Mouse (Mus musculus): Measurements from ENCODE around the gene Kras. TPM values are rescaled to one million over a fixed set of nuclear protein-coding genes. Genes with fewer than 3 reads are reported as not detected.

The Kras gene
- total and polyA plus RNA-seq, 3 experiments: 5.9 to 32.8 (median 18.8) TPM

- in situ Hi-C loops (cut with MboI; ENCODE audit: low pct_ligation_motif_present, low pct_unique_long_range_greater_than_20kb, low sequenced_read_pairs): no loop called here
- no peak overlapping the region for H3K27ac ChIP-seq (ENCODE audit: insufficient read depth, low read depth)
- TF ChIP-seq MAX (IDR thresholded peaks at IDR 0.05; ENCODE audit: low read length): no peak
- TF ChIP-seq MEF2A (IDR thresholded peaks at IDR 0.05; ENCODE audit: borderline replicate concordance, low read depth, low read length): no peak
- no peak for TF ChIP-seq KAT2A (IDR thresholded peaks at IDR 0.05; ENCODE audit: insufficient replicate concordance, low read length)
- TF ChIP-seq UBTF (IDR thresholded peaks at IDR 0.05; ENCODE audit: low read depth, low read length): no peak
- TF ChIP-seq HCFC1 (IDR thresholded peaks at IDR 0.05; ENCODE audit: low read depth, low read length): no peak
- TF ChIP-seq E2F4 (IDR thresholded peaks at IDR 0.05; ENCODE audit: insufficient replicate concordance, low read depth, low read length): no peak
- no peak for TF ChIP-seq TBP (conservative IDR thresholded peaks at IDR 0.05; ENCODE audit: low read depth, low read length)
- no peak for TF ChIP-seq NELFE (IDR thresholded peaks at IDR 0.05; ENCODE audit: low read depth, low read length)
- no peak for TF ChIP-seq MAFK (IDR thresholded peaks at IDR 0.05; ENCODE audit: insufficient replicate concordance, low read length)
- DNase-seq (ENCODE audit: extremely low read depth): no peak
- dilution Hi-C loops (cut with MboI; ENCODE audit: extremely low pct_ligation_motif_present, extremely low pct_unique_long_range_greater_than_20kb, low sequenced_read_pairs): no loop called here
- H3K27me3 ChIP-seq (replicated peaks): no peaks in the 10 kb centered on the region
- H3K9me3 ChIP-seq (replicated peaks; ENCODE audit: low read length): no peaks in the 10 kb centered on the region
- H3K4me1 ChIP-seq (ENCODE audit: control insufficient read depth in 1 of 2, insufficient read depth in 2 of 2): peaks cover 0 to 15% of the 10 kb centered on the region in 2 experiments; a peak in 2 of 4 replicates
- no peak overlapping the region for H3K4me2 ChIP-seq (ENCODE audit: insufficient read depth, low read depth, poor library complexity, severe bottlenecking)
- peaks cover 3% of the 10 kb centered on the region; the same call in 1 of the 2 replicates for H3K79me2 ChIP-seq (replicated peaks; ENCODE audit: control insufficient read depth, extremely low read depth, insufficient read depth, poor library complexity, severe bottlenecking)
- peaks cover 8 to 55% of the 10 kb centered on the region in 2 experiments for H3K36me3 ChIP-seq (replicated peaks in 1 of 2; ENCODE audit: control insufficient read depth in 1 of 2, insufficient read depth in 1 of 2, low read length in 1 of 2)
- H3K9ac ChIP-seq (ENCODE audit: insufficient read depth, low read depth): no peak overlapping the region
- H3K4me3 ChIP-seq (replicated peaks in 1 of 3; ENCODE audit: low read depth in 2 of 3, low read length in 2 of 3, poor library complexity in 1 of 3): no peak overlapping the region
Measured at GRCm38 (mm10) chr6:145237148-145237547, 12.9 kb downstream of the Kras start.

GRCm38 (mm10) chr6:145235367-145235766, 14.7 kb downstream of the Kras start:
- peaks cover 8 to 53% of the 10 kb centered on the region in 2 experiments for H3K36me3 ChIP-seq (replicated peaks in 1 of 2; ENCODE audit: control insufficient read depth in 1 of 2, insufficient read depth in 1 of 2, low read length in 1 of 2)
- H3K9me3 ChIP-seq (replicated peaks; ENCODE audit: low read length): no peaks in the 10 kb centered on the region
- TF ChIP-seq SMC3 (IDR thresholded peaks at IDR 0.05; ENCODE audit: low read depth, low read length) (no peak), RAD21 (IDR thresholded peaks at IDR 0.05; ENCODE audit: low read depth, low read length) (no peak), EP300 (IDR thresholded peaks at IDR 0.05; ENCODE audit: low read length) (no peak), JUN (IDR thresholded peaks at IDR 0.05; ENCODE audit: insufficient read depth, low read depth, low read length) (no peak), CTCF (conservative IDR thresholded peaks at IDR 0.05 in 1 of 2, IDR thresholded peaks at IDR 0.05 in 1 of 2; ENCODE audit: low read depth in 2 of 2, low read length in 2 of 2) (no peak), MEF2A (IDR thresholded peaks at IDR 0.05; ENCODE audit: borderline replicate concordance, low read depth, low read length) (no peak), MAX (IDR thresholded peaks at IDR 0.05; ENCODE audit: low read length) (no peak), ZMIZ1 (IDR thresholded peaks at IDR 0.05; ENCODE audit: low read depth, low read length) (no peak), GABPA (IDR thresholded peaks at IDR 0.05; ENCODE audit: insufficient replicate concordance, low read depth, low read length) (no peak), RCOR1 (conservative IDR thresholded peaks at IDR 0.05; ENCODE audit: low read depth, low read length) (no peak), TCF12 (IDR thresholded peaks at IDR 0.05; ENCODE audit: low read depth, low read length) (no peak), ETS1 (conservative IDR thresholded peaks at IDR 0.05; ENCODE audit: low read depth, low read length) (no peak), UBTF (IDR thresholded peaks at IDR 0.05; ENCODE audit: low read depth, low read length) (no peak), ZC3H11A (IDR thresholded peaks at IDR 0.05; ENCODE audit: low read depth, low read length) (no peak)
- dilution Hi-C loops (cut with MboI; ENCODE audit: extremely low pct_ligation_motif_present, extremely low pct_unique_long_range_greater_than_20kb, low sequenced_read_pairs): no loop called here
- 0 out of 2 replicates have a peak, but pooled peaks cover 3% of the 10 kb centered on the region for H3K79me2 ChIP-seq (replicated peaks; ENCODE audit: control insufficient read depth, extremely low read depth, insufficient read depth, poor library complexity, severe bottlenecking)
- in situ Hi-C loops (cut with MboI; ENCODE audit: low pct_ligation_motif_present, low pct_unique_long_range_greater_than_20kb, low sequenced_read_pairs): no loop called here
- H3K27me3 ChIP-seq (replicated peaks): no peaks in the 10 kb centered on the region
- no peak for DNase-seq (ENCODE audit: extremely low read depth)
- H3K4me1 ChIP-seq (ENCODE audit: control insufficient read depth in 1 of 2, insufficient read depth in 2 of 2): peaks cover 0 to 15% of the 10 kb centered on the region in 2 experiments; a peak in 2 of 4 replicates
- no peak overlapping the region for H3K27ac ChIP-seq (ENCODE audit: insufficient read depth, low read depth)
- no peak overlapping the region for H3K4me2 ChIP-seq (ENCODE audit: insufficient read depth, low read depth, poor library complexity, severe bottlenecking)
- no peak overlapping the region for H3K9ac ChIP-seq (ENCODE audit: insufficient read depth, low read depth)
- no peak overlapping the region for H3K4me3 ChIP-seq (replicated peaks in 1 of 3; ENCODE audit: low read depth in 2 of 3, low read length in 2 of 3, poor library complexity in 1 of 3)

Data from CH12.LX (cell line).